Mouse (Mus musculus) CD8-positive naive resting alpha-beta T cell, adult 2 months (primary cell): Measurements from ENCODE around the gene Osbp2.
A peak's percentile ranks its signal among the peaks of the same experiment; 100 is the strongest.

Experiments used
- DNase-seq, 2 experiments: peaks; one replicate each; pipeline ENCODE4 v3.0.0; 2022; ENCODE audit warnings: low read depth in 2 of 2, low spot score in 2 of 2

The Osbp2 gene

GRCm38 (mm10) chr11:3862661-3863453 is 846 bp downstream of the Osbp2 start:
- DNase-seq = no peak

- no peak for DNase-seq
Observed at GRCm38 (mm10) chr11:3860361-3860760, 3.3 kb downstream of the Osbp2 start.

- no peak for DNase-seq
Observed at GRCm38 (mm10) chr11:3859778-3860177, 3.9 kb downstream of the Osbp2 start.

GRCm38 (mm10) chr11:3857902-3858301 is 5.8 kb downstream of the Osbp2 start:
- DNase-seq = no peak

- no peak for DNase-seq
Observed at GRCm38 (mm10) chr11:3855846-3856245, 7.9 kb downstream of the Osbp2 start.

- no peak for DNase-seq
Observed at GRCm38 (mm10) chr11:3854156-3854555, 9.5 kb downstream of the Osbp2 start.

- DNase-seq = no peak
Observed at GRCm38 (mm10) chr11:3853481-3854034, 10.1 kb downstream of the Osbp2 start.

GRCm38 (mm10) chr11:3853031-3853430 is 10.7 kb downstream of the Osbp2 start:
- DNase-seq = no peak

GRCm38 (mm10) chr11:3851872-3852271 is 11.8 kb downstream of the Osbp2 start:
- DNase-seq = no peak

- DNase-seq = no peak
Observed at GRCm38 (mm10) chr11:3850746-3851277, 12.9 kb downstream of the Osbp2 start.

GRCm38 (mm10) chr11:3850315-3850614 is 13.4 kb downstream of the Osbp2 start:
- no peak for DNase-seq

- no peak for DNase-seq
Observed at GRCm38 (mm10) chr11:3849469-3850314, 14.0 kb downstream of the Osbp2 start.

- no peak for DNase-seq
Observed at GRCm38 (mm10) chr11:3846351-3846750, 17.4 kb downstream of the Osbp2 start.

GRCm38 (mm10) chr11:3843943-3844734 is 19.6 kb downstream of the Osbp2 start:
- DNase-seq = no peak

- no peak for DNase-seq
Observed at GRCm38 (mm10) chr11:3835271-3835670, 28.4 kb downstream of the Osbp2 start.

GRCm38 (mm10) chr11:3834421-3835098 is 29.1 kb downstream of the Osbp2 start:
- no peak for DNase-seq

- no peak for DNase-seq
Observed at GRCm38 (mm10) chr11:3833544-3834420, 29.9 kb downstream of the Osbp2 start.

GRCm38 (mm10) chr11:3832193-3832901 is 31.4 kb downstream of the Osbp2 start:
- DNase-seq = peak in 1 of 2 experiments; percentile 8

GRCm38 (mm10) chr11:3829736-3830135 is 34.0 kb downstream of the Osbp2 start:
- no peak for DNase-seq
